Mouse (Mus musculus) gastrocnemius, adult 2 months (tissue): Measurements from ENCODE around the gene Myt1l. TPM values are rescaled to one million over a fixed set of nuclear protein-coding genes. Genes with fewer than 3 reads are reported as not detected.

ENCODE experiments used
- DNase-seq: peaks from one replicate; pipeline ENCODE4 v3.0.0; 2022
- H3K27ac ChIP-seq: fragments of 200-600 bp; 2 replicates; pipeline ENCODE4 v1.8.1; 2022; ENCODE audit warnings: mild to moderate bottlenecking
- H3K4me3 ChIP-seq: fragments of 200-600 bp; 2 replicates; pipeline ENCODE4 v1.8.1; 2022; ENCODE audit warnings: mild to moderate bottlenecking, moderate library complexity
- CTCF ChIP-seq: fragments of 200-600 bp; IDR thresholded peaks from 2 replicates; pipeline ENCODE4 v1.8.1; 2022; ENCODE audit warnings: antibody characterized with exemption, mild to moderate bottlenecking, moderate library complexity
- intact Hi-C: fragments of 180-260 bp; cut with DNase I; formaldehyde crosslinking; loops from one replicate; pipeline ENCODE4 v1.15.1; 2025
- total RNA-seq, 2 experiments: library from RNA; stranded (reverse); gene quantifications; 2 replicates each; pipeline ENCODE4 v1.2.3; 2021

Myt1l gene
- total RNA-seq, 2 experiments from 2014 or later = not detected

- intact Hi-C loops = no loop called here
- no peak for TF ChIP-seq CTCF
- H3K4me3 ChIP-seq = no peak overlapping the region
- no peak overlapping the region for H3K27ac ChIP-seq
- no peak for DNase-seq
Observed at GRCm38 (mm10) chr12:29644721-29645120, 116.5 kb downstream of the Myt1l start.

- intact Hi-C loops = no loop called here
- Histone ChIP-seq H3K4me3 (no peak overlapping the region), H3K27ac (no peak overlapping the region)
- no peak for DNase-seq
- TF ChIP-seq CTCF = no peak
Observed at GRCm38 (mm10) chr12:29649510-29650152, 121.4 kb downstream of the Myt1l start.

- intact Hi-C loops = no loop called here
- no peak for TF ChIP-seq CTCF
- no peak overlapping the region for H3K4me3 ChIP-seq
- H3K27ac ChIP-seq = no peak overlapping the region
- DNase-seq = no peak
Observed at GRCm38 (mm10) chr12:29652516-29652915, 124.3 kb downstream of the Myt1l start.

GRCm38 (mm10) chr12:29655197-29655632 lies 127.0 kb downstream of the Myt1l start:
- Histone ChIP-seq H3K4me3 (no peak overlapping the region), H3K27ac (no peak overlapping the region)
- no peak for DNase-seq
- intact Hi-C loops = loop anchor here (5.0 kb wide), 1 partner anchor 717 kb away; the partner anchor contains the start of gene Sntg2
- TF ChIP-seq CTCF = no peak

GRCm38 (mm10) chr12:29655673-29656072 lies 127.5 kb downstream of the Myt1l start:
- no peak overlapping the region for H3K27ac ChIP-seq
- no peak overlapping the region for H3K4me3 ChIP-seq
- TF ChIP-seq CTCF = no peak
- DNase-seq = no peak
- intact Hi-C loops = loop anchor here (5.0 kb wide), 1 partner anchor 717 kb away; the partner anchor contains the start of gene Sntg2

GRCm38 (mm10) chr12:29657061-29657460 lies 128.9 kb downstream of the Myt1l start:
- TF ChIP-seq CTCF = no peak
- Histone ChIP-seq H3K4me3 (no peak overlapping the region), H3K27ac (no peak overlapping the region)
- intact Hi-C loops = loop anchor here (5.0 kb wide), 1 partner anchor 715 kb away; the partner anchor contains the start of gene Sntg2
- no peak for DNase-seq

- no peak overlapping the region for H3K27ac ChIP-seq
- no peak for TF ChIP-seq CTCF
- H3K4me3 ChIP-seq = no peak overlapping the region
- intact Hi-C loops = loop anchor here (5.0 kb wide), 1 partner anchor 714 kb away; the partner anchor contains the start of gene Sntg2
- no peak for DNase-seq
Observed at GRCm38 (mm10) chr12:29657870-29658269, 129.7 kb downstream of the Myt1l start.

- intact Hi-C loops = no loop called here
- DNase-seq = no peak
- no peak overlapping the region for H3K4me3 ChIP-seq
- no peak for TF ChIP-seq CTCF
- H3K27ac ChIP-seq = no peak overlapping the region
Observed at GRCm38 (mm10) chr12:29671984-29672383, 143.8 kb downstream of the Myt1l start.

- no peak overlapping the region for H3K4me3 ChIP-seq
- TF ChIP-seq CTCF = peak; percentile 86
- peak; percentile 68 for DNase-seq
- intact Hi-C loops = loop anchor here (1.0 to 5.0 kb wide), 5 partner anchors 37 to 208 kb away; no protein-coding TSS in a partner anchor
- H3K27ac ChIP-seq = no peak overlapping the region
Observed at GRCm38 (mm10) chr12:29675594-29676362, 147.6 kb downstream of the Myt1l start.

GRCm38 (mm10) chr12:29682384-29682783 lies 154.2 kb downstream of the Myt1l start:
- intact Hi-C loops = no loop called here

GRCm38 (mm10) chr12:29682946-29683345 lies 154.8 kb downstream of the Myt1l start:
- no peak overlapping the region for H3K4me3 ChIP-seq
- TF ChIP-seq CTCF = no peak
- intact Hi-C loops = no loop called here
- no peak for DNase-seq
- no peak overlapping the region for H3K27ac ChIP-seq

More at GRCm38 (mm10) chr12:29682384-29682783, 154.2 kb downstream of the Myt1l start:
- DNase-seq = no peak
- Histone ChIP-seq H3K4me3 (no peak overlapping the region), H3K27ac (no peak overlapping the region)
- TF ChIP-seq CTCF = no peak

GRCm38 (mm10) chr12:29686241-29686640 lies 158.1 kb downstream of the Myt1l start:
- no peak for DNase-seq
- TF ChIP-seq CTCF = no peak
- intact Hi-C loops = no loop called here
- Histone ChIP-seq H3K4me3 (no peak overlapping the region), H3K27ac (no peak overlapping the region)

GRCm38 (mm10) chr12:29691566-29691965 lies 163.4 kb downstream of the Myt1l start:
- Histone ChIP-seq H3K27ac (no peak overlapping the region), H3K4me3 (no peak overlapping the region)
- DNase-seq = no peak
- no peak for TF ChIP-seq CTCF
- intact Hi-C loops = no loop called here
